Mouse (Mus musculus) heart, embryonic 11.5 days (tissue): Measurements from ENCODE around the gene Fam72a. TPM values are rescaled to one million over a fixed set of nuclear protein-coding genes. Genes with fewer than 3 reads are reported as not detected.

Source experiments
- ATAC-seq: fragments of 200-750 bp; cut with Nextera tagmentation; replicated peaks from 2 replicates; pipeline ENCODE4 v1.8.0; 2017; ENCODE audit warnings: moderate library complexity; ENCODE audit not compliant: insufficient number of reproducible peaks, low FRiP score, low TSS enrichment
- H3K27ac ChIP-seq: fragments of 300-500 bp; sonication (generic); 2 replicates; pipeline ENCODE4 v1.5.1; 2014; ENCODE audit warnings: mild to moderate bottlenecking, low read depth, low read length
- H3K27me3 ChIP-seq: fragments of 300-500 bp; sonication (generic); 2 replicates; pipeline ENCODE4 v1.6.1; 2014; ENCODE audit warnings: mild to moderate bottlenecking, low read length, mixed read lengths; ENCODE audit not compliant: control insufficient read depth, insufficient read depth
- H3K36me3 ChIP-seq: fragments of 300-500 bp; sonication (generic); 2 replicates; pipeline ENCODE4 v1.6.1; 2014; ENCODE audit warnings: mild to moderate bottlenecking, low read length, moderate library complexity, mixed read lengths; ENCODE audit not compliant: control insufficient read depth, insufficient read depth
- H3K4me1 ChIP-seq: fragments of 300-500 bp; sonication (generic); 2 replicates; pipeline ENCODE4 v1.6.1; 2014; ENCODE audit warnings: low read length; ENCODE audit not compliant: control insufficient read depth, insufficient read depth
- H3K4me2 ChIP-seq: fragments of 300-500 bp; sonication (generic); 2 replicates; pipeline ENCODE4 v1.6.1; 2014; ENCODE audit warnings: mild to moderate bottlenecking, moderate library complexity
- H3K4me3 ChIP-seq: fragments of 300-500 bp; sonication (generic); 2 replicates; pipeline ENCODE4 v1.5.1; 2014; ENCODE audit warnings: low read depth, low read length
- H3K9ac ChIP-seq: fragments of 300-500 bp; sonication (generic); 2 replicates; pipeline ENCODE4 v1.6.1; 2014; ENCODE audit warnings: mild to moderate bottlenecking, low read depth, low read length, moderate library complexity
- H3K9me3 ChIP-seq: fragments of 300-500 bp; sonication (generic); replicated peaks from 2 replicates; pipeline ENCODE4 v1.6.1; 2016; ENCODE audit warnings: low read length; ENCODE audit not compliant: control insufficient read depth
- WGBS: fragments of 180-500 bp; shearing (Covaris S2); extraction: QIAGEN DNeasy Blood & Tissue Kit; methylation state at CpG from one replicate; pipeline ENCODE4 v1.1.7; 2014; ENCODE audit not compliant: insufficient replicate concordance; 5-methylcytosine and 5-hydroxymethylcytosine counted together
- polyA plus RNA-seq: library from polyadenylated mRNA; unstranded; fragments of >200 nt; fragmentation: Nextera tagmentation; extraction: Ambion mirVana; gene quantifications from 2 replicates; pipeline ENCODE4 v1.2.1, GENCODE M21; 2014

The Fam72a gene
- polyA plus RNA-seq, 1 experiment from 2014 or later = 3.2 TPM

- WGBS = 76% methylated on average over 4 of the region's 4 CpGs
- Histone ChIP-seq H3K4me1 (peaks cover 36% of the 10 kb centered on the region), H3K27ac (no peak overlapping the region)
Measured at GRCm38 (mm10) chr1:131493966-131494898, 33.5 kb upstream of the Fam72a start.

GRCm38 (mm10) chr1:131498231-131498630 is 29.5 kb upstream of the Fam72a start:
- Histone ChIP-seq H3K27ac (no peak overlapping the region), H3K4me3 (no peak overlapping the region), H3K36me3 (no peaks in the 10 kb centered on the region), H3K9ac (no peak overlapping the region), H3K4me1 (peaks cover 15% of the 10 kb centered on the region), H3K27me3 (no peaks in the 10 kb centered on the region), H3K9me3 (no peaks in the 10 kb centered on the region), H3K4me2 (no peak overlapping the region)
- no peak for ATAC-seq
- WGBS = 86% methylated on average over 1 of the region's 1 CpGs

More at GRCm38 (mm10) chr1:131493966-131494898, 33.5 kb upstream of the Fam72a start:
- Histone ChIP-seq H3K27me3 (no peaks in the 10 kb centered on the region), H3K36me3 (no peaks in the 10 kb centered on the region), H3K4me3 (no peak overlapping the region), H3K4me2 (no peak overlapping the region), H3K9ac (no peak overlapping the region), H3K9me3 (no peaks in the 10 kb centered on the region)
- no peak for ATAC-seq

- no peak overlapping the region for H3K27ac ChIP-seq
Measured at GRCm38 (mm10) chr1:131501681-131502080, 26.0 kb upstream of the Fam72a start.

GRCm38 (mm10) chr1:131511131-131511530 is 16.6 kb upstream of the Fam72a start:
- no peak overlapping the region for H3K27ac ChIP-seq
- no peak overlapping the region for H3K9ac ChIP-seq
- H3K4me3 ChIP-seq = no peak overlapping the region

More at GRCm38 (mm10) chr1:131501681-131502080, 26.0 kb upstream of the Fam72a start:
- Histone ChIP-seq H3K4me3 (no peak overlapping the region), H3K27me3 (no peaks in the 10 kb centered on the region), H3K36me3 (no peaks in the 10 kb centered on the region), H3K9me3 (no peaks in the 10 kb centered on the region), H3K4me2 (no peak overlapping the region), H3K9ac (no peak overlapping the region), H3K4me1 (peaks cover 4% of the 10 kb centered on the region; the same call in 1 of the 2 replicates)
- no peak for ATAC-seq
- 82% methylated on average over 1 of the region's 1 CpGs for WGBS

GRCm38 (mm10) chr1:131511661-131512500 is 15.8 kb upstream of the Fam72a start:
- ATAC-seq = no peak
- H3K9me3 ChIP-seq = no peaks in the 10 kb centered on the region
- H3K36me3 ChIP-seq = no peaks in the 10 kb centered on the region
- 75% methylated on average over 3 of the region's 3 CpGs for WGBS
- H3K4me2 ChIP-seq = no peak overlapping the region
- no peak overlapping the region for H3K9ac ChIP-seq
- H3K27ac ChIP-seq = no peak overlapping the region
- H3K4me1 ChIP-seq = 0 out of 2 replicates have a peak, but pooled peaks cover 6% of the 10 kb centered on the region
- no peak overlapping the region for H3K4me3 ChIP-seq
- H3K27me3 ChIP-seq = no peaks in the 10 kb centered on the region

More at GRCm38 (mm10) chr1:131511131-131511530, 16.6 kb upstream of the Fam72a start:
- H3K4me1 ChIP-seq = 0 out of 2 replicates have a peak, but pooled peaks cover 6% of the 10 kb centered on the region
- H3K9me3 ChIP-seq = no peaks in the 10 kb centered on the region
- no peaks in the 10 kb centered on the region for H3K27me3 ChIP-seq
- no peak for ATAC-seq
- no peak overlapping the region for H3K4me2 ChIP-seq
- no peaks in the 10 kb centered on the region for H3K36me3 ChIP-seq

- H3K4me1 ChIP-seq = 0 out of 2 replicates have a peak, but pooled peaks cover 6% of the 10 kb centered on the region
- 83% methylated on average over 2 of the region's 2 CpGs for WGBS
- no peak overlapping the region for H3K4me2 ChIP-seq
- no peaks in the 10 kb centered on the region for H3K9me3 ChIP-seq
- H3K27me3 ChIP-seq = no peaks in the 10 kb centered on the region
- ATAC-seq = no peak
- no peak overlapping the region for H3K27ac ChIP-seq
- H3K4me3 ChIP-seq = no peak overlapping the region
- no peak overlapping the region for H3K9ac ChIP-seq
- H3K36me3 ChIP-seq = no peaks in the 10 kb centered on the region
Measured at GRCm38 (mm10) chr1:131513136-131513535, 14.6 kb upstream of the Fam72a start.

- Histone ChIP-seq H3K4me2 (no peak overlapping the region), H3K9ac (no peak overlapping the region), H3K9me3 (no peaks in the 10 kb centered on the region), H3K36me3 (no peaks in the 10 kb centered on the region), H3K27me3 (no peaks in the 10 kb centered on the region), H3K4me3 (no peak overlapping the region), H3K4me1 (0 out of 2 replicates have a peak, but pooled peaks cover 6% of the 10 kb centered on the region), H3K27ac (no peak overlapping the region)
- ATAC-seq = no peak
- 54% methylated on average over 1 of the region's 1 CpGs for WGBS
Measured at GRCm38 (mm10) chr1:131514197-131514596, 13.5 kb upstream of the Fam72a start.

- no peak overlapping the region for H3K9ac ChIP-seq
- ATAC-seq = no peak
Measured at GRCm38 (mm10) chr1:131516588-131516987, 11.1 kb upstream of the Fam72a start.

More at GRCm38 (mm10) chr1:131516588-131516987, 11.1 kb upstream of the Fam72a start:
- Histone ChIP-seq H3K4me2 (no peak overlapping the region), H3K27ac (no peak overlapping the region), H3K36me3 (no peaks in the 10 kb centered on the region), H3K9me3 (no peaks in the 10 kb centered on the region), H3K4me1 (peaks cover 17% of the 10 kb centered on the region), H3K27me3 (no peaks in the 10 kb centered on the region), H3K4me3 (no peak overlapping the region)
- WGBS = 80% methylated on average over 3 of the region's 3 CpGs
